Mouse (Mus musculus): ENCODE measurements around the gene Rhno1.

GRCm38 (mm10) chr6:128376371-128377085, 13.8 kb upstream of the Rhno1 start:
- TF ChIP-seq POLR2A (IDR thresholded peaks at IDR 0.05; ENCODE audit: extremely low read depth, insufficient read depth, low read length) (no peak), CTCF (IDR thresholded peaks at IDR 0.05; ENCODE audit: extremely low read depth, insufficient read depth, low read length) (no peak)

All from cortical plate, adult 2 months (tissue).